Mouse (Mus musculus) c-Kit-positive CD71-positive TER-119-positive erythroid progenitor cells, embryonic 14.5 days (primary cell): ENCODE measurements at regions not wholly inside any gene's neighbourhood (a gene's known extent, or its start where the extent isn't known, plus 50 kb on each side); places are given as distances from the start of the nearest gene placed in this dataset.

Experiments
- DNase-seq: peaks from one replicate; pipeline ENCODE4 v3.0.0-alpha.2; 2013; ENCODE audit warnings: low spot score

GRCm38 (mm10) chr12:54453343-54453742 lies 203.0 kb downstream of the Sptssa start:
- no peak for DNase-seq

DNA sequence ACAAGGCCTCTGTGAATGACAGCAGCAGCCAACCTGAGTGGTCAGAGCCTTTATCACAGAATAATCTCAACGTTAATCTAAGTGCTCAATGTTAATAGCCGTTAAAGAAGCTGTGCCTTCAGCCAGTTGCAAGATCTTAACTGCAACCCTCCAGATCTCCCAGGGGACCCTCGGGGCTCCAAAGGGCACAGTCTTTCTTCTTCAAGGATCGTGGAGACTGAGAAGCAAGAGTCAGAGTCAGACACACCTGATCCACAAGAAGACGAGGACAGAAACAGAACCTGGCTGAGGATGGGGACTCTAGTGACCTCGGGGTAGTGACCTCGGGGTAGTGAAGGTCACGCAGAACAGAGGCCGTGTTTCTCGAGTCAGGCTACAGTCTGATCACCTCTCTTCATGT lies 206.0 kb downstream of the Sptssa start:
- no peak for DNase-seq

DNA sequence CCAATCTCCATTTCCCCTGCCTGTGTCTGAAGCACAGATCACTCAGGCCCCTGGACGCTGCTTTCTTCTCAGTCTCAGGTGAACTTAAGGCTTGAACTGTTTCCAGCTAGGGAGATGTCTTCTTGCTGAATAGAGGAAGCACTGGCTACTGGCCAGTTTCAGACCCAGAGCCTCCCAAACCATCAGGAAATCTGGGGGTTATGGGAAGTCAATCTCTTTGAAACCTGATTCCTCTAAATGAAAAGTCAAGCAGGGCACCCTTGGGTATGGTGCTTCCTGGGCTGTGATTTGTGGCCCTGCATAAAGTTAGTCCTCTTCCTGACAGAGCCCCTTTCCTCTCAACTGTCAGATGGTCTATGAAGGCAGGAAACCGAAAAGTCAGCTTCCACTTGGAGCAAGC lies 208.2 kb downstream of the Sptssa start:
- no peak for DNase-seq

GRCm38 (mm10) chr12:54447354-54447753 lies 209.0 kb downstream of the Sptssa start:
- DNase-seq, result no peak

DNA sequence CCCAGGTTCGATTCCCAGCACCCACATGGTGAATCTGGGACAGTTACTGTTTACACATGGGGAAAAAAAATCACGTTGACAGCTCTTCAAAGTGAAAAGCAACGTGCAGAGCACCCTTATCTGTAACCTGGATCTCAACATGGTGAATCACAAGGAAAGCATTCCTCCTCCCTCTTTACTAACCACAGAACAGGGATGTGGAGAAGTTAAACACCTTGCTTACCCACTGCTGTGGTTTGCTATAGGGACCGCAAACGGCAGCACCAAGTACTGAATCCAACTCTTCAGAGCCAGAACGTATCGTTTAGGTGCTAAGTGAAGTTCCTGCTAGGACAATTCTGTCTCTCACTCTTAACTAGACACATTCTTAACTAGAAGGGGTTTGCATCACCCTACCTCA lies 210.0 kb downstream of the Sptssa start:
- no peak for DNase-seq

- DNase-seq, result no peak
These were observed 212.0 kb downstream of the Sptssa start for GRCm38 (mm10) chr12:54444416-54444815.

DNA sequence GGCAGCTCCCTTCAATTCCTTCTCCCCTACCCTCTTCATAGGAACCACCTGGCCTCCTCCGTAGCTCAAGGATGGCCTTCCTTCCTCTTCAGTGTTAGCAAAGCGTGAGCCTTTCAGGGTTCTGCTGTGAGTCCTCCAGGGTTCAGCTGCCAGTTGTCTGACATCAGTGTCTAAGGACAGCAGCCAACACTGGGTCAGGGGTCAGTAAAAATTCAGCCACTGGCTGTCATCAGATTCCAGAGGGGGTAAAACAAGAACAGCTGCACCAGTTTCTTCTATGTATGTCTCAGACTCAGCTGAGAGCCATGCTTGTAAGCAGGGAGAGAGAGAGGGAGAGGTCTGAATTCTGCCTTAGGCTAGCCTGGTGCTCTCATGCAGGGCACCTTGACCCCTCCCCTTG lies 213.1 kb downstream of the Sptssa start:
- DNase-seq, result no peak

DNA sequence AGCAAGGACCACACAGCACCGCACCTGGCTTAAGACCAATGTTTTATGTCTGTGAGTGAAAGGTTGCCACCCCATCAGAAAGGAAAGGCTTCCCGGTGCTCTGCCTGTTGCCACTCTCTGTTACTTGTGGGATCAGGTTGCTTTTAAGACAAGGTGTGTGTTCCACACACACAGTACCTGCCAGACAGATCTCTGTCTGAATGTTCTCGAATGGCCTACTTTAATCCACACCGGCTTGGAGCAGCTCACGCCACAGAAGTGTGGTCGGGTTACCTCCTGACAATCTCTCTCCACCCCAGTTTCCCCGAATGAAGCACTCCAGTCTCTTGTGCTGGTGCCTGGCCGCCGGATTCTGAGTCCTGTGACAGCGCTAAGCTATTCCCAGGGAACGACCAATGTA lies 214.0 kb downstream of the Sptssa start:
- DNase-seq, result no peak

DNA sequence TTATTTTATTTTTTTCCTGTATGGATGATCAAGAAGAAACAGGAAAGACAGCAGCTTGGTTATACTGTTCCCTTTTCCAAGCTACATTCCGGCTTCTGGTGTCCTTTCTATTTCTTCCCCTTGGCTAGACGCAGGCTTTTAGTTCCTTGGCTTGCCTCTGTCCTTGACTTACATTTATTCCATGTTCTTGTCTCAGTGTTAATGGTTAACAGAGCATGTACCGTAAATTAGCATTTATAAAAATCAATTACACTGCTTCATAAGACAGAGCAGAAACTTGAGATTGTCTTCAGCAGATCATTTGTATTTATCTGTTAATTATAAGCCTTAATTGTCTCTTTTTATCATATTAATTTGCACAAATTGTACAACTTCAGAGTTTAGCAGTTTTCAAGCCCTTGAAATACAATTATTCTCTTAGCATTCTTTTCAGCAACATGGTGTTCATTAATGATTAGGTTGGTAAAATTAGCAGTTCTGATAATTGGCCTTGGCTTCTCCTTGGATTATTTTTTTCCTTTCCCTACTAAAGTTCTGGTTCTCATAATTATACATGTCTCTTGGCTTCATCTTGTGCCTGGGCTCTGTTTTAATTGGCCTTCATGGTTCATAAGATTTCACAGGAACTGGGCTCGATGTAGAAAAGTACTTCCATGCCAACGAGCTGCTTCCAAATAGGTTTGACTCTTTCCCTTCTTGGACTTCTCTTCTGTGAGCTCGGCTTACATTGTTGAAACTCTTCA lies 215.4 kb downstream of the Sptssa start:
- DNase-seq, result no peak

GRCm38 (mm10) chr12:54438793-54439192 lies 217.6 kb downstream of the Sptssa start:
- DNase-seq, result no peak

GRCm38 (mm10) chr12:54425236-54425635 lies 221.6 kb upstream of the Egln3 start:
- no peak for DNase-seq

- no peak for DNase-seq
These were observed 211.2 kb upstream of the Egln3 start for GRCm38 (mm10) chr12:54414829-54415228.

GRCm38 (mm10) chr12:54414201-54414600 lies 210.5 kb upstream of the Egln3 start:
- no peak for DNase-seq

GRCm38 (mm10) chr12:54410038-54410605 lies 206.5 kb upstream of the Egln3 start:
- DNase-seq, result no peak

GRCm38 (mm10) chr12:54408906-54409305 lies 205.2 kb upstream of the Egln3 start:
- no peak for DNase-seq

DNA sequence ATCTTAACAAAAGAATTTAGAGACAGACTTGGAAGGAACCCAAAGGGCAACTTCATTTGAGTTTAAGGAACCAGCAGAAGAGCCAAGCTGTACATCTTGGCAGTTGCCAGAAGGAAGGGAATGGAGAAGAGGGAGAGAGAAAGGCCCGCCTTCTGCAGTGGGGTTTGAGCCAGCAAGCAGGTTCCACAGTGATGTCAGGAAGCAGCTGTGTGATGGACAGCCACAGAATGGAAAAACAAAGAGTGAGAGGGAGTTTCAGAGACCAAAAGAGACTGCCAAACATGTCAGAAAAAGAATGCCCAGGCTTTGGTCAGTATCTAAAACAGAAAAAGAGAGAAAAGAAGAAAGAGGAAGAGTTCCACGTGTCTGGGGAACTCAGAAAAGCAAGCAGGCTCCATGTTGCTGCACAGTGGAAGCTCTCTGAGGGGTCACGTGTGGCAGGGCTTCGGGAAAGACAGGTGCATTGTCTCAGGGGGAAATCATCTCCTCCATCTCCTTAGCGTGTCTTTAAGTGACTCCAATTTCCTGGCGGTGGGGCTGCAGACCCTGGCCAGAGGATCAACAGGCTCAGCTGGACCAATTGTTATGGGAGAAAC lies 203.7 kb upstream of the Egln3 start:
- no peak for DNase-seq

DNA sequence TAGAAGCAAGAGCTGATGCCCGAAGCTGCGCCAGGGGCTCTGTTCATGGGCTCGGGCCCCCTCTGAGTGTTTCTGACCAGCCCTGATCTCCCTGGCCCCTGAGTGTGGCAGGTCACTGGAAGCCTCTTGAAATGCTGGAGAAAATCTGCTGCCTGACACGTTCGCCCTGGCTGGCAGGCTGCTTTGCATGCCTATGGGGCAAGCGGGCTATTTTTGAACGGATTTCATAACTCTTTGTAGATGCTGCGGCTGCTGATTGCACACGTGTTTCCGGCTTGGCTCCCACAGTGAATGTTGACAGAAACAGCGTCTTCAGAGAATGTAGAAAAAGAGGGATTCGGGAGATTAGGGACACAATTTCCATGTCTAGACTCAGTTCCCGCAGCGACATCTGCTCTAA lies 201.4 kb upstream of the Egln3 start:
- DNase-seq, result no peak

DNA sequence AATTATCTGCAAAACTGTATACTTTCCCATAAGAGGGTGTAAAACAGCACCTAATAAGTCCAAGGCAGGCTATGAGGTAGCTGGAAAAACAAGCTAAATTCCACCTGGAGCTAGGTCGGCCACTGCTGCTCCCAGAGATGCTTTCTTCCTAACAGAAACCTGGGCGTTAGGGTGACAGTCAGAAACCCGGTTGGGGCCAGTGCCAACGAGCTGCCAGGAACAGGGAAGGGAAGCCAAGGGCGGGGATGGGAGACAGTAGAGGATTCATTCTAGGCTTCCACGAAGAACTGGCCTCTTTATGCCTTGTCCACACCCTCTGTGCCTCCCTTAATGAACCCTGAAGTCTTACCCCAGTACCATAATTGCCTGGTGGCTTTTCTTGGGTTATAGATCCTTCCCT lies 198.9 kb upstream of the Egln3 start:
- no peak for DNase-seq

GRCm38 (mm10) chr12:54401665-54402064 lies 198.0 kb upstream of the Egln3 start:
- DNase-seq, result no peak

DNA sequence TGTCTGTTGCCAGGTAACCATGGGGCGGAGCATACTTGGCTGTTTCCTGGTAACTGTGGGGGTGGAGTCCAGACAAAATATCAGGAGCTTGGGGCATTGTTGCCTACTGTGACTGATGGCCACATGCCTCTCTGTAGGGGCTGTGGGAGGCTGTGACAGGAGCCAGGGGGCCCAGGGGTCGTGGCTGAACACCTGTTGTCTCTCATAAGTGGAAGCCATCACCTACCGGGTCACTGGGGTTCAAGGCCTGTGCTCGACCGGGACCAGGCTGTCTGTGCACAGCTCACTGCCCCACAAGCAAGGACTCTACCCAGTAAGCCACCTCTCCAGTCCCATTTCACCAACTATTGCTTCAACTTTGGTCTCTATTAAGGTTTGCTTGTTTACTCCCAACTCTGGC lies 196.4 kb upstream of the Egln3 start:
- no peak for DNase-seq

DNA sequence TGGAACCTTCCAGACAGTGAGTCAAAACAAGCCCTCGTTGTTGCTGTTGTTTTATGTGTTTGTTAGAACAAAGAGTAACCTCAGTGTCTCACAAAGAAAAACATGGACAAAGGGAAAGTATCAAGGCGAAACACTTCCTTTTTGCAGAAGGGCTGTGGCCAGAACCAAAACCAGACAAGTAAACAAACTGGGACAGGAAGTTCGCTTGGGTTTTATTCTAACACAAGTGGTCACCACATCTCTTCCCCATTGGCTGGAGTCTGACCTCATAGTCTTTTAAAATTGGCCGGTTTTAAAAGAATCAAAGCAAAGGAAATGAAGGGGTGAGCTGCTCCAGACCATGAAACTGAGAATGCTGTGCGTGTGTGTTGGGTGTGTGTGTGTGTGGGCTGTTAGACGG lies 194.4 kb upstream of the Egln3 start:
- DNase-seq, result no peak

DNA sequence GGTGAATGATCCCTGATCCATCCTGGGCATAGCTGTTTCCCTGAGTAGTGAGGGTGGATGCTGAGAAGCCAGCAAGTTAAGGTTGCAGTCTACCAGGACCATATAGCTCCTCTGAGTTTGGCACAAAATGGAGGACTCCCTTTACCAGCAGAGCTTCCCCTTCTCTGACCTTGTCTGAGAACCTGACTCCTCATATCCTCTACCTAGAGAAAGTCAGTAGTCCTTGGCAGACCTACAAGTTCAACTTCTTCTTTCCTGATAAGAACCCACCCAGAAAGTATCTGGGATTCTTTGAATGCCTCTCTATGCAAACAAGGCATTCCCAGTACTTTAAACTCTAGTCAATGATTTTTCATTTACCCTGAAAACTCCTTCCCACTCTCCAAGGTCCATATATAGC lies 193.3 kb upstream of the Egln3 start:
- DNase-seq, result no peak

DNA sequence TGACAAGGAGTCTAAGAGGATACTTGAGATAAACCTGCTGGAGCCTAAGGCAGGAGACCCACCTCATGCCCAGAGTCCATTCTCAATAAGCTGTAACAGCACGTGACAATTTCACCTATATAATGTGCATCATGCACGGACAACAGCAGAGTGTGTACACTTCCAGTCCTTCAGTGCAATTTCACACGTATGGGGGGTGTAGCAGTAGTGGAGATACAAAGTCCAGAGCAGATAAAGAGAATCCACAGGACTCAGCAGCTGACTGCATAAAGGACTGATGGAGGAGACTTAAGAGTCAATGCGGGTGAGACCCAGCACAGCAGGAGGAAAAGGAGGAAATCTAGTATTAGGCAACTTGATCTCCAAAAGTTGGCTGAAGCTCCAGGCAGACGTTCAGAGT lies 192.7 kb upstream of the Egln3 start:
- DNase-seq, result no peak

GRCm38 (mm10) chr12:54385401-54385800 lies 181.7 kb upstream of the Egln3 start:
- no peak for DNase-seq
